In the genomic region with DNA sequence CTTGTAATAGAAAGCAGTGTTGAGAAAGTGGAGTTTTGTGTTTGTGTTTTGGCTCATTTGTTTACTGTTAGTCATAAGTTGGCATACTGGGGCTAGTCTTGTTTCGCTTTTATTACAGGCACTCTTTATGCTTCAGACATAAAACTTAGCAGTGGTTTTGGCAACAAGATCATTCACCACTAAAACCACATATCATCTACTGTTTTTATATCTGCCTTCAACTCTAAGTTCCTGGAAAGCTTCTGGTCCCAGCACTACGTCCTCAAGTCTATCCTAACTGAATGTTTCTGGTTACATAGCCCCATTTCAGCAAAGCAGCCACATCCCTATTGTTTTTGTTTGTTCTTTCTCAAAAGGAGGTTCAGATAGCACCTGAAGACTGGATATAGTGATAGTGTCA, we compare ENCODE assay signal across 17 mouse cellular contexts.
"Had no signal": no experiment of that assay in that cellular context is flagged by ENCODE, and none has a peak within 500 bp of the region (broad histone marks: within the 10 kb centered on the region; RNA-seq: fewer than 3 reads in every experiment).

No protein-coding gene starts in this region.

- ATAC-seq: liver, postnatal 0 days; lung, postnatal 0 days; midbrain, embryonic 13.5 days; midbrain, embryonic 15.5 days had no signal

- H3K4me3 ChIP-seq: lung, embryonic 15.5 days; megakaryocyte, embryonic 14.5 days; midbrain, embryonic 13.5 days; midbrain, embryonic 15.5 days; neural tube, embryonic 12.5 days; stomach, embryonic 15.5 days had no signal

- H3K9me3 ChIP-seq: lung, embryonic 15.5 days; midbrain, embryonic 13.5 days; midbrain, embryonic 15.5 days; neural tube, embryonic 12.5 days; stomach, embryonic 15.5 days had no signal

- H3K9ac ChIP-seq: liver, postnatal 0 days; lung, embryonic 15.5 days; midbrain, embryonic 13.5 days; midbrain, embryonic 15.5 days; neural tube, embryonic 12.5 days; stomach, embryonic 15.5 days had no signal

- H3K27me3 ChIP-seq: lung, embryonic 15.5 days; megakaryocyte, embryonic 14.5 days; midbrain, embryonic 13.5 days; midbrain, embryonic 15.5 days; neural tube, embryonic 12.5 days; stomach, embryonic 15.5 days had no signal

- DNase-seq: liver, postnatal 0 days; lung, adult 2 months; lung, postnatal 14 days; lung, postnatal 36 days; right cerebral cortex, postnatal 14 days; thymus, adult 18-20 months; thymus, postnatal 14 days; thymus, postnatal 36 days had no signal

- H3K36me3 ChIP-seq: lung, embryonic 15.5 days; midbrain, embryonic 13.5 days; midbrain, embryonic 15.5 days; neural tube, embryonic 12.5 days; stomach, embryonic 15.5 days had no signal

- H3K27ac ChIP-seq: lung, embryonic 15.5 days; macrophage; midbrain, embryonic 13.5 days; midbrain, embryonic 15.5 days; neural tube, embryonic 12.5 days; stomach, embryonic 15.5 days; stomach, postnatal 0 days had no signal

- H3K4me1 ChIP-seq: lung, embryonic 15.5 days; midbrain, embryonic 13.5 days; midbrain, embryonic 15.5 days; neural tube, embryonic 12.5 days; stomach, embryonic 15.5 days had no signal
